Mouse (Mus musculus): ENCODE measurements at regions not wholly inside any gene's neighbourhood (a gene's known extent, or its start where the extent isn't known, plus 50 kb on each side); places are given as distances from the start of the nearest gene placed in this dataset.

DNA sequence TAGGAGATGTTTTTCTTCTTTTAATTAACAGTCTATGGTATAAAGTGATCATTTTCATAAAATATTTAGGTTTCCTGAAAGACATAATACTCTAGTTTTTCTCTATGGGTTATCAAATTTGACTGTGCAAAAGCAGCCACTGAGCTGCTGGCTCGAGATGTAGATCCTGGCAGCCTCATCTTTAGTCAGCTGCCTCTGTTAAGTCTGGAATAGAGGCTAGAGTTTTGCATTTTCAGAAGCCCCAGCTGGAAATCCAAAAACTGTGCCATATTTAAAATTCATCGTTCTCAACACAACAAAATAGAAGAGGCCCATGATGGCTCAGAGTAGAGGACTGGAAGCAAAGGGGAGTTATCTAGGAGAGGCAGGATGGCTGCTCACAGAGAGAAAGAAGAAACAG lies 53.8 kb upstream of the Lpar1 start:
- no peaks in the 10 kb centered on the region for H3K36me3 ChIP-seq (replicated peaks in 1 of 2; ENCODE audit: control insufficient read depth in 1 of 2, insufficient read depth in 1 of 2, low read length in 1 of 2)
- H3K9me3 ChIP-seq (replicated peaks; ENCODE audit: low read length) = no peaks in the 10 kb centered on the region
- no peak overlapping the region for H3K4me3 ChIP-seq (replicated peaks in 1 of 3; ENCODE audit: low read depth in 2 of 3, low read length in 2 of 3, poor library complexity in 1 of 3)
- dilution Hi-C loops (cut with MboI; ENCODE audit: extremely low pct_ligation_motif_present, extremely low pct_unique_long_range_greater_than_20kb, low sequenced_read_pairs) = no loop called here
- no peak for DNase-seq (ENCODE audit: extremely low read depth)
- H3K27me3 ChIP-seq (replicated peaks) = no peaks in the 10 kb centered on the region
- no peak overlapping the region for H3K27ac ChIP-seq (ENCODE audit: insufficient read depth, low read depth)
- no peak overlapping the region for H3K4me2 ChIP-seq (ENCODE audit: insufficient read depth, low read depth, poor library complexity, severe bottlenecking)
- H3K79me2 ChIP-seq (replicated peaks; ENCODE audit: control insufficient read depth, extremely low read depth, insufficient read depth, poor library complexity, severe bottlenecking) = no peaks in the 10 kb centered on the region
- no peaks in the 10 kb centered on the region for H3K4me1 ChIP-seq (ENCODE audit: control insufficient read depth in 1 of 2, insufficient read depth in 2 of 2)
- in situ Hi-C loops (cut with MboI; ENCODE audit: low pct_ligation_motif_present, low pct_unique_long_range_greater_than_20kb, low sequenced_read_pairs) = no loop called here
- no peak for TF ChIP-seq HCFC1 (IDR thresholded peaks at IDR 0.05; ENCODE audit: low read depth, low read length)
- TF ChIP-seq CHD1 (IDR thresholded peaks at IDR 0.05; ENCODE audit: low read depth, low read length) = no peak
- no peak for TF ChIP-seq PAX5 (IDR thresholded peaks at IDR 0.05; ENCODE audit: low read length)
- no peak for TF ChIP-seq USF1 (IDR thresholded peaks at IDR 0.05; ENCODE audit: low read depth, low read length)
- no peak for TF ChIP-seq MEF2A (IDR thresholded peaks at IDR 0.05; ENCODE audit: borderline replicate concordance, low read depth, low read length)
- TF ChIP-seq MAX (IDR thresholded peaks at IDR 0.05; ENCODE audit: low read length) = no peak
- no peak for TF ChIP-seq EP300 (IDR thresholded peaks at IDR 0.05; ENCODE audit: low read length)
- TF ChIP-seq RCOR1 (conservative IDR thresholded peaks at IDR 0.05; ENCODE audit: low read depth, low read length) = no peak
- no peak for TF ChIP-seq USF2 (conservative IDR thresholded peaks at IDR 0.05; ENCODE audit: low read depth, low read length)
- no peak for TF ChIP-seq ZNF384 (IDR thresholded peaks at IDR 0.05; ENCODE audit: low read depth, low read length)
- no peak for TF ChIP-seq CTCF (conservative IDR thresholded peaks at IDR 0.05 in 1 of 2, IDR thresholded peaks at IDR 0.05 in 1 of 2; ENCODE audit: low read depth in 2 of 2, low read length in 2 of 2)
- no peak overlapping the region for H3K9ac ChIP-seq (ENCODE audit: insufficient read depth, low read depth)

- no peak overlapping the region for H3K9ac ChIP-seq (ENCODE audit: insufficient read depth, low read depth)
- no peak for TF ChIP-seq TBP (conservative IDR thresholded peaks at IDR 0.05; ENCODE audit: low read depth, low read length)
- TF ChIP-seq POLR2AphosphoS2 (IDR thresholded peaks at IDR 0.05; ENCODE audit: low read depth, low read length) = no peak
- TF ChIP-seq CHD1 (IDR thresholded peaks at IDR 0.05; ENCODE audit: low read depth, low read length) = no peak
- TF ChIP-seq RCOR1 (conservative IDR thresholded peaks at IDR 0.05; ENCODE audit: low read depth, low read length) = no peak
- TF ChIP-seq USF2 (conservative IDR thresholded peaks at IDR 0.05; ENCODE audit: low read depth, low read length) = no peak
- TF ChIP-seq MYC (IDR thresholded peaks at IDR 0.05; ENCODE audit: low read depth, low read length) = no peak
- TF ChIP-seq ZKSCAN1 (IDR thresholded peaks at IDR 0.05; ENCODE audit: borderline replicate concordance, low read depth, low read length) = no peak
- no peak for TF ChIP-seq POLR2A (IDR thresholded peaks at IDR 0.05; ENCODE audit: low read depth, low read length)
- no peak for TF ChIP-seq GABPA (IDR thresholded peaks at IDR 0.05; ENCODE audit: insufficient replicate concordance, low read depth, low read length)
- TF ChIP-seq ZMIZ1 (IDR thresholded peaks at IDR 0.05; ENCODE audit: low read depth, low read length) = no peak
- TF ChIP-seq RAD21 (IDR thresholded peaks at IDR 0.05; ENCODE audit: low read depth, low read length) = no peak
- no peak for TF ChIP-seq E2F4 (IDR thresholded peaks at IDR 0.05; ENCODE audit: insufficient replicate concordance, low read depth, low read length)
- TF ChIP-seq IRF4 (IDR thresholded peaks at IDR 0.05; ENCODE audit: low read depth, low read length) = no peak
- TF ChIP-seq ELF1 (IDR thresholded peaks at IDR 0.05; ENCODE audit: low read depth, low read length) = no peak
- H3K9me3 ChIP-seq (replicated peaks; ENCODE audit: low read length) = no peaks in the 10 kb centered on the region
- H3K27me3 ChIP-seq (replicated peaks) = no peaks in the 10 kb centered on the region
- dilution Hi-C loops (cut with MboI; ENCODE audit: extremely low pct_ligation_motif_present, extremely low pct_unique_long_range_greater_than_20kb, low sequenced_read_pairs) = no loop called here
- in situ Hi-C loops (cut with MboI; ENCODE audit: low pct_ligation_motif_present, low pct_unique_long_range_greater_than_20kb, low sequenced_read_pairs) = no loop called here
- no peak overlapping the region for H3K4me3 ChIP-seq (replicated peaks in 1 of 3; ENCODE audit: low read depth in 2 of 3, low read length in 2 of 3, poor library complexity in 1 of 3)
- H3K36me3 ChIP-seq (replicated peaks in 1 of 2; ENCODE audit: control insufficient read depth in 1 of 2, insufficient read depth in 1 of 2, low read length in 1 of 2) = no peaks in the 10 kb centered on the region
- H3K4me2 ChIP-seq (ENCODE audit: insufficient read depth, low read depth, poor library complexity, severe bottlenecking) = no peak overlapping the region
- 0 out of 4 replicates have a peak, but pooled peaks cover 0 to 4% of the 10 kb centered on the region in 2 experiments for H3K4me1 ChIP-seq (ENCODE audit: control insufficient read depth in 1 of 2, insufficient read depth in 2 of 2)
- no peak for DNase-seq (ENCODE audit: extremely low read depth)
- H3K79me2 ChIP-seq (replicated peaks; ENCODE audit: control insufficient read depth, extremely low read depth, insufficient read depth, poor library complexity, severe bottlenecking) = no peaks in the 10 kb centered on the region
- H3K27ac ChIP-seq (ENCODE audit: insufficient read depth, low read depth) = no peak overlapping the region
Measured at GRCm38 (mm10) chr4:58605941-58606340, 52.2 kb upstream of the Lpar1 start.
